Mouse (Mus musculus) megakaryocyte, embryonic 14.5 days (primary cell): ENCODE measurements around the gene Hgd. TPM values are rescaled to one million over a fixed set of nuclear protein-coding genes. Genes with fewer than 3 reads are reported as not detected.

ENCODE experiments used
- H3K27me3 ChIP-seq: replicated peaks from 2 replicates; pipeline ENCODE3; 2012; ENCODE audit warnings: inconsistent platforms
- H3K36me3 ChIP-seq: replicated peaks from 2 replicates; pipeline ENCODE3; 2012; ENCODE audit warnings: low read length, inconsistent platforms, mixed read lengths
- H3K4me1 ChIP-seq: 2 replicates; pipeline ENCODE4 v1.6.1; 2012; ENCODE audit warnings: inconsistent platforms
- H3K4me3 ChIP-seq: replicated peaks from 2 replicates; pipeline ENCODE3; 2012; ENCODE audit warnings: moderate library complexity, mild to moderate bottlenecking, inconsistent platforms
- H3K9me3 ChIP-seq: 2 replicates; pipeline ENCODE4 v1.6.1; 2012; ENCODE audit warnings: inconsistent platforms
- FLI1 ChIP-seq: IDR thresholded peaks from 2 replicates; pipeline ENCODE4 v1.6.1; 2012; ENCODE audit warnings: low read length, inconsistent platforms, mixed read lengths
- GATA1 ChIP-seq: IDR thresholded peaks from 3 replicates; pipeline ENCODE4 v1.6.1; 2012; ENCODE audit warnings: mixed read lengths, low read length, inconsistent platforms, borderline replicate concordance
- polyA plus RNA-seq: library from polyadenylated mRNA; stranded (reverse); fragments of >175 nt; gene quantifications from 2 replicates; pipeline ENCODE4 v1.2.3, GENCODE M21; 2012; ENCODE audit warnings: low replicate concordance; ENCODE audit not compliant: insufficient read depth

Hgd gene
- polyA plus RNA-seq, 1 experiment, result not detected

DNA sequence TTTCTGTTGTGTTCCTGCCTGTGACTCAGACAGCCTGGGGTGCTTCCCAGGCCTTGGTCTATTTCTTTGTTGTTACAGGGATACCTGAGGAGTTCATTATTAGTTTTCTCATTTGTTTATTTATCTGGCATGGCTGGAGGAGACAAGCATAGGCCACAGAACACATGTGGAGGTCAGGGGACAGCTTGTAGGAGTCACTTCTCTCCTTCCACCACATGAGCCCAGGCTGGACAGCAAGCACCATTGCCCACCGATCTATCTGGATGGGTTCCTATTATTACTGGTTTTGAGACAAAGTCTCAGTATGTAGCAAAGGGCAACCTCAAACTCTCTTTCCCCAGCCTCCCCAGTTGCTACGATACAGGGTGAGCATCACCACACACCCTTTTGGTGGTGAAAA, 100.3 kb downstream of the Hgd start:
- TF ChIP-seq GATA1 (no peak), FLI1 (no peak)
- Histone ChIP-seq H3K36me3 (no peaks in the 10 kb centered on the region), H3K27me3 (peaks cover 4% of the 10 kb centered on the region), H3K9me3 (peaks cover 3% of the 10 kb centered on the region; the same call in 1 of the 2 replicates), H3K4me1 (peaks cover 42% of the 10 kb centered on the region), H3K4me3 (no peak overlapping the region)

DNA sequence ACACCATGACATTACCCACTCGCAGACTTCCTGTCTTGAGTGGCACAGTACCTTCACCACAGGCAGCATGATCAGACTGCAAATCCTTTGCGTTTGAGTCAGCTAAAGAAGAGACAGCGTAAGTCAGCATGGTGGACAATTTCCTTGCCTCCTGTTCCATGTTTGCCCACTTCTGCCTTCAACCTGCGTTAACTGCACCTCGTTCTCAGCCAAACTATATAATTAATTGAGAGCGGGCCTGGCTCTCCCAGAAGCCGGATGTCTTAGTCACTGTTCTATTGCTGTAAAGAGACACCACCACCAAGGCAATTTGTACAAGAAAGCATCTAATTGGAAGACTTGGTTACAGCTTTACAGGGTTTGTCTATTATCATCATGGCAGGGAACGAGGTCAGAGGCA, 100.9 kb downstream of the Hgd start:
- TF ChIP-seq FLI1, result no peak
- no peak for TF ChIP-seq GATA1
- Histone ChIP-seq H3K4me3 (no peak overlapping the region), H3K4me1 (peaks cover 46% of the 10 kb centered on the region), H3K36me3 (no peaks in the 10 kb centered on the region), H3K27me3 (peaks cover 4% of the 10 kb centered on the region), H3K9me3 (no peaks in the 10 kb centered on the region)

Other genes with a start within 250 kb of the Hgd start
- gene Stxbp5l, start 195.2 kb upstream of the Hgd start, polyA plus RNA-seq, result not detected in 2 replicates
- 0.89 and 1.7 TPM in 2 replicates for gene Gtf2e1, start 40.4 kb upstream of the Hgd start, polyA plus RNA-seq
- 0.36 TPM in 1 of 2 replicates, not detected in the other for gene Rabl3, start 40.3 kb upstream of the Hgd start, polyA plus RNA-seq
- gene Ndufb4, start 74.3 kb downstream of the Hgd start, polyA plus RNA-seq, result 34.3 and 102 TPM in 2 replicates
- gene Fstl1, start 196.7 kb downstream of the Hgd start, polyA plus RNA-seq, result not detected in 2 replicates